Mouse (Mus musculus): ENCODE measurements around the gene Wnt7b.

DNA sequence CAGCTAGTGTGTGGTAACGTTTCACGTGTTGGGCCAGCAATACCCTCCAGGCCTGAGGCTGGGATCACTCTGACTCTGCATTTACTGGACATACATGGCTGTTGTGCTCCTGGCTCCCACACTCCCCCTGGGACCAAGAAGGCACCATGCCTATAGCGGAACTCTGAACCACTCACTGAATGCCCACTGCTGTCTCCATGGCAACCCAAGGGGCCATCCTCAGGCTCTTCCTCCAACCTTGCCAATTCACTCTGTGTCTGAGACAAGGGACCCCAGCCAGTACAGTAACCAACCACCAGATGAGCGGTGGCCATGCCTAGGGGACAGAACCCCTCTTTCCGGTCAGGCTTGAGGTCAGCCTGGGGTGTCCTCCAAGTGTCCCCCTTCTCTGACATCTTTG lies 17.3 kb downstream of the Wnt7b start:
- no peak for TF ChIP-seq CTCF (conservative IDR thresholded peaks at IDR 0.05 in 1 of 2, IDR thresholded peaks at IDR 0.05 in 1 of 2; ENCODE audit: low read depth in 2 of 2, low read length in 2 of 2)
- no peak for TF ChIP-seq POLR2A (IDR thresholded peaks at IDR 0.05; ENCODE audit: low read depth, low read length)
- TF ChIP-seq KAT2A (IDR thresholded peaks at IDR 0.05; ENCODE audit: insufficient replicate concordance, low read length): no peak
- TF ChIP-seq MAX (IDR thresholded peaks at IDR 0.05; ENCODE audit: low read length): no peak
- no peak for TF ChIP-seq MAFK (IDR thresholded peaks at IDR 0.05; ENCODE audit: insufficient replicate concordance, low read length)
- TF ChIP-seq HCFC1 (IDR thresholded peaks at IDR 0.05; ENCODE audit: low read depth, low read length): no peak
- no peak for TF ChIP-seq MAZ (IDR thresholded peaks at IDR 0.05; ENCODE audit: low read depth, low read length)
- no peak for TF ChIP-seq JUND (conservative IDR thresholded peaks at IDR 0.05; ENCODE audit: low read depth, low read length)
- TF ChIP-seq ZMIZ1 (IDR thresholded peaks at IDR 0.05; ENCODE audit: low read depth, low read length): no peak
- no peak for TF ChIP-seq USF1 (IDR thresholded peaks at IDR 0.05; ENCODE audit: low read depth, low read length)
- no peak for TF ChIP-seq RAD21 (IDR thresholded peaks at IDR 0.05; ENCODE audit: low read depth, low read length)
- no peak for TF ChIP-seq EP300 (IDR thresholded peaks at IDR 0.05; ENCODE audit: low read length)
- TF ChIP-seq GABPA (IDR thresholded peaks at IDR 0.05; ENCODE audit: insufficient replicate concordance, low read depth, low read length): no peak
- TF ChIP-seq MXI1 (IDR thresholded peaks at IDR 0.05; ENCODE audit: low read depth, low read length): no peak
